Mouse (Mus musculus) left cerebral cortex, adult 2 months (tissue): ENCODE results near the gene Plcd4. TPM values are rescaled to one million over a fixed set of nuclear protein-coding genes. Genes with fewer than 3 reads are reported as not detected.
A peak's percentile ranks its signal among the peaks of the same experiment; 100 is the strongest.

Source experiments
- DNase-seq, 2 experiments: peaks; one replicate each; pipeline ENCODE4 v3.0.0; 2021 to 2022; ENCODE audit warnings: low spot score in 2 of 2, mixed read lengths in 1 of 2; ENCODE audit errors: extremely low spot score in 1 of 2
- H3K27ac ChIP-seq: fragments of 200-600 bp; 2 replicates; pipeline ENCODE4 v1.8.1; 2022
- H3K4me3 ChIP-seq: fragments of 200-600 bp; 2 replicates; pipeline ENCODE4 v1.8.1; 2022
- CTCF ChIP-seq: fragments of 200-600 bp; IDR thresholded peaks from 2 replicates; pipeline ENCODE4 v1.8.1; 2022; ENCODE audit warnings: antibody characterized with exemption, mild to moderate bottlenecking, moderate library complexity
- intact Hi-C: fragments of 180-260 bp; cut with DNase I; formaldehyde crosslinking; loops from one replicate; pipeline ENCODE4 v1.15.1; 2025
- total RNA-seq, 2 experiments: library from RNA; stranded (reverse); gene quantifications; 2 replicates each; pipeline ENCODE4 v1.2.3; 2021

Plcd4 gene
- total RNA-seq, 2 experiments from 2014 or later: 16.0 to 16.7 TPM

DNA sequence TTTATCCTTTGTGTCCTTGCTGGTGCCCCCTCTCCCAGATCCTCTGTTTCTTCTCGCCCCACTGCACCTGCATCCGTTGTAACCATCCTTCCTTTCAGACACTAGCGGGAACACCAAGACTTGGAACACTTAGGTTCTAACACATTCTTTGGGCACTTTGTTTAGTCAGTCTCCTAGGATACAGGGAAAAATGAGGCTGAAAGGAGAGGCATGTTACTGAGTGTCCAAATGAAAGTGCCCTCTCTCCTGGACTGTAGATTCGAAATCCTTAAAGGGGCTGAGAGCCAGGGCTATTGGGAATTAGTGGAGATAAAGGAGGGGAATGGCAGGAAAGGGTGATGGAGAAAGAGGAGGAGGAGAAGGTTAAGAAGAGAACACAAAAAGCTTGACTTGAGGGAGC lies 1.5 kb downstream of the Plcd4 start, which contains the start of gene Usp37:
Gene Usp37 (minus strand): TSS at position 101 of the 400 bp plus-strand sequence.
- TF ChIP-seq CTCF: no peak
- no peak for DNase-seq
- intact Hi-C loops: no loop called here
- Histone ChIP-seq H3K4me3 (peak within 1 kb of the TSS; percentile 32; the same call in 1 of the 2 replicates), H3K27ac (no peak within 1 kb of the TSS)

DNA sequence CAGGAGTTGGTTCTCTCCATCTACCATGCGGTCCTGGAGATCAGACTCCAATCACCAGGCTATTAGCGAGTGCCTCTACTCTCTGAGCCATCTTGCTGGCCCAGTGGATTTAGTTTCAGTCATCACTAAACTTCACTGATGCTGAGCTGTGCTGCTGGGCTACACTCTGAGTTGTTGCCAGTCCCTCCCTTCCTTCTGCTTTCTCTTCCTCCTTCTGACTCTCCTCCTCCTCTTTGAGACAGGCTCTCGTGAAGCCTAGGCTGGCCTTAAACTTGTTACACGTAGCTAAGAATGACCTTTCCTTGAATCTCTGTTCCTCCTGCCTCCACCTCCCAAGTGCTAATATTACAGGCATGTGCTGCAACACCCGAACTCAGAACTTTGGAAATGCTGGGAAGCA lies 16.4 kb downstream of the Plcd4 start:
- H3K4me3 ChIP-seq: no peak overlapping the region
- no peak for TF ChIP-seq CTCF
- H3K27ac ChIP-seq: no peak overlapping the region
- no peak for DNase-seq
- intact Hi-C loops: no loop called here

DNA sequence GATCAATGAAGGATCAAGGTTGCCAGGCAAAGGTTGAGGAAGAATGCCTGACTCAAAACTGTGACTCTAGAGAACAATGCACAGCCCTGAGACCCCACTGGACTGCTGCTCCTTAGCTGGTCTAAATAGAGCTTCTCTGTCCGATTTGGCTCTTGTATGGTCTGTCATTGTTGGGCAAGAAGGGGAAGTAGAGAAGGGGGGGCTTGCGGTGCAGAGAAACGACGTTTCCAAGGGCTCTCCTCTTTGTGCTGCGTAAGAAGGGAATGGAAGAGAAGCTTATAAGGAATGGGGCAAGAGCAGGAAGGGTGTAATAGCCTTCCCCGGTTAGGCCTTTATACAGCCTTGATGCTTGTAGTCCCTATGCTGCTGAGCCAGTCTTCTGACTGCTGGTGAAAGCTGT lies 23.1 kb downstream of the Plcd4 start:
- no peak for TF ChIP-seq CTCF
- intact Hi-C loops: no loop called here
- Histone ChIP-seq H3K27ac (no peak overlapping the region), H3K4me3 (no peak overlapping the region)
- DNase-seq: no peak

DNA sequence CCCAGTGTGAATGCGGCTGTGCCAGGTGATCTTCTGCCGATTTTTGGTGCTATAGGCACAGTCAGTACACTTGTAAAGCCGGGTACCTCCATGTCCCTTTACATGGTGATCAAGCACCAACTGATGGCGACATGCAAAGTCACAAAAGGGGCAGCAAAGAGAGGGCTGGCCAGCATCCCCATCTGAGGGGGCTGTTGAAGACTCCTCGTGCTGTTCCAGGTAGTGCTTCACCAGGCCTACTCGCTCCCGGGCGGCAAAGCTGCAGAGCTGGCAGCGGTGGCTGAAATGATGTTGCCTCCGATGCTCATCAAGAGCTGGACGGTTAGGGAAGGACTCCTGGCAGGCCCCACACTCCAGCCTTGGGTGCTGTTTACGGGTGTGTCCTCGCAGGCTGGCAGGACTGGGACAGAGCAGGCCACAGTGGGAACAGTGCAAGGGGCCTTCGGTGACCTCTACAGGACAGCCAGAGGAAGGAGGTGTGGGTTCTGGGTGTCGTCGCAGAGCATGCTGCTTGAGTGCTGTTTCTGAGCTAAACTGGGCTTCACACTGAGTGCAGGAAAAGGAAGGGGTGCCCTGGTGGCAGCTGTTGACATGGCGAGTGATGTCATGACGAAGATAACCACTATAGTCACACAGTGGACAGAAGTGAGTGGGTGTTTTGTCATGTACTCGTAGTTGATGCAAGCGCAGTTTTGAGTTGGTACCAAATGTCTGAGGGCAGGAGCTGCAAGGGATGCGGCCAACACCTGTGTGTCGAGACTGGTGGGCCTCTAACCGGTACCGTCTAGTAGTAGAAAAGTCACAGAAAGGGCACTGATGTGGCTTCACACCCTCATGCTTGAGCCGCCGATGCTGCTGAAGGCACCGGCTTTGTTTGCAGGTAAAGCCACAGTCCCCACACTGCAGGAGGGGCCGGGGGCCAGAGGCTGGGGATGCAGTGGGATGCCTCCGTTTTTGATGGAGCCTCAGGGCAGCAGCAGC lies 27.3 kb downstream of the Plcd4 start:
- intact Hi-C loops: no loop called here
- TF ChIP-seq CTCF: peak; percentile 10
- no peak overlapping the region for H3K4me3 ChIP-seq
- H3K27ac ChIP-seq: no peak overlapping the region
- DNase-seq: no peak

DNA sequence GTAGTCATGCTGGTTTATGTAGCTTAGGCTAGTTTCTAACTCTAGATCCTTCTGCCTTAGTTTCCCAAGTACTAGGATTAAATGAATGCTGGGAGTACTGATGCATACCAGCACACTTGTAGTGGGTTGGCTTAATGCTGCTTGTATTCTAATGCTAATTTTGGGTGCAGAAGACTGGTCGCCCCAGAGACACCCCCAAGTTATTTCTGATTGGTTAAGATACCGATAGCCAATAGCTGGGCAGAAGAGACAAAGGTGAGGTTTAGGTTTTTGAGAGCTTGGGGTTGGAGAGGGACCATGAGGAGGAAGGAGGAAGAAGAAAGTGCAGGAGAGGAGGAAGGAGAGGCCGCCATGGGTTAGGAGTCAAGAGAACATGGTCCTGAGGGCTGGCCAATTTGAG lies 39.9 kb downstream of the Plcd4 start:
- no peak for TF ChIP-seq CTCF
- intact Hi-C loops: no loop called here
- DNase-seq: no peak
- H3K27ac ChIP-seq: no peak overlapping the region
- H3K4me3 ChIP-seq: no peak overlapping the region

DNA sequence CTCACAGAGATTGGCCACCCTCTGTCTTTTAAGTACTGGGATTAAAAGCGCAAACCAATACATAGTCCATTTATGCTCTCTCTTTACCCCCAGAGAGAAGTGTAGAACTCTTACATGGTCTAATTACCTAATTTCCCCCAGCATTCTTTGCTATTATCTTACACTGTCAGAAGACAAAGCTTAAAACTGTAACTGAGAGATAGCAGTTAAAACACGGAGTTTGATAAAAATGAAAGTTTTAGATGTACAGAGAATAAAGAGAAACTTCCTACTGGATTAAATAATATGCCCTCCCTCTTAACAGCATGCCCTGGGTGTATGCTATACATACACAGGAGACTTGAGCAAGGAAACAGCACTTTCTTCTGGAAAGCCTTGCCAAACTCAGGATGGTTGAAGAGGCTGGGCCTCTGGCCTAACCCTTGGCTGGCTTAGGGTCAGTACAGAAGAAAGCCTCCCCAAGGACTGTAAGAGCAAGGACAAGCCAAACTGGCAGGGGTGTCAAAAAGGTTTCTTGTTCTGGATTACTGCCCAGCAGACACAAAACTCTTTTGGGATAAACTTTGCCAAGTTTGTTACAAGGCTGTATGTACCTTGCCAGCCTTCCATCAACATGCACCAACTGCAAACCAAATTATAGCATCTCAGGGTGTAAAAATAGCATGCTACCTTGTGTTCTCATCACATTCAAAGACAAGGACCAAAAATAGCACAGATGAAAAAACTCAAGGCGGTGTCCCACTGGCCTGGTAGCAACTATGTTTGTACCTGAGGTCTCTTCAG lies 42.1 kb downstream of the Plcd4 start:
- TF ChIP-seq CTCF: no peak
- Histone ChIP-seq H3K4me3 (no peak overlapping the region), H3K27ac (no peak overlapping the region)
- DNase-seq: no peak
- intact Hi-C loops: loop anchor here (5.0 kb wide), 2 partner anchors 78 to 732 kb away; partner anchors contain the start of genes Cnot9 and Dnpep

DNA sequence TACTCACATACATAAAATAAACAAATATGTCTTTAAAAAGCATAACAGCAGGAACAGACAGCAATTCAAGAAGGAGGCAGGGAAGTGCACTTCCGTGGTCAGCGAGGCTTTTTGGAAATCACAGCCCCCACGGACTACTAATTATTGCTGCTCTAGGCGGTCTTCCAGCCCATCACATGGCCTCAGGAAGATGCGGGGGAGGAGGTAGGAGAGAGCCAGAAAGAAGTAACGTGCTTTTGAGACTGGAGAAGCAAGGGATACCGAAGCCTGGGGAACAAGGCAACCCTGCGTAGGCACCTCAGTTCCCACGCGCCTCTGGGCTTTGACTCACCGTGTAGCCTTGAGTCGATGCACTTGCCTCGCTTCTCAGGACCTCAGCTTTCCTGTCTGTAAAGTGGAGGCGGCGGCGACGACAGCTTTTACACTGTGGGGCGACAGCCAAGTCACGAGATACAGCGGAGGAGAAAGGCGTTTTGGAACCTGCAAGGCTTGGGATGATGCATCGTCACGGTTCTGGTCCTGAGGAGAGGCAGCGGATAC lies 44.6 kb downstream of the Plcd4 start:
- intact Hi-C loops: loop anchor here (5.0 kb wide), 2 partner anchors 80 to 730 kb away; partner anchors contain the start of genes Cnot9 and Dnpep
- peak in 1 of 2 experiments; percentile 78 for DNase-seq
- Histone ChIP-seq H3K4me3 (peak overlapping the region; percentile 70), H3K27ac (peak overlapping the region; percentile 96)
- TF ChIP-seq CTCF: no peak

DNA sequence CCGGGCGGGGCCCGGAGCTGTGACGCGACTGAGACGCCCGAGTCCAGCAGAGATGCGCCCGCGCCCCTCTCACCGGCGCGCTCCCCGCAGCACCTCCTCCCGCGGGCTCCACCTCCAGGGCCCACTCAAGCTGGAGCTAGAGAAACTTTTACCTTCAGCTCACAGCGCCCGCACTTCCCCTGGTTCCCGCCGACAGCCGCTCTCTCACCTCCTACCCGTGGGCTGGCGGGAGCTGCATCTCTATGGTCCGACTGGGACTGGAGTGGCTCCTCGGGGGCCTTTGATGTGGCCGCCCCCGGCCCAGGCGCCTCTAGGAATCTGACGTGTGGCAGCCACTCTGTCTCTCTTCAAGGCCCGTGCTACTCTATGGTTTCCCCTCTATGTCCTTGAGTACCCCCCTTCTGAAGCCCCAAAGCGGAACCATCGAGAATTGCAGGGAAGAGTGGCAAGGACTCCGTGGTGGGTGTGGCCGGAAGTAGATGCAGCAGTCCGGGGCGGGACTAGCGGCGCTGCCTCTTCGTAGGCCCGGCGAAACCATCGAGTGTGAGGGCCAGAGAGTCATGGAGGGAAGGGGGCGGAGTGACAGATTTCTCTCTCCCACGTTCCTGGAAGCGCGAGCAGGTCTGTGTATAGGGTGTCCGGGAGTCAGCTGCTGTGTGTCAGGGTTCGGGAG lies 45.2 kb downstream of the Plcd4 start, which contains the start of the genes Zfp142 and Bcs1l:
Gene Zfp142 (minus strand): TSS at position 474 of the 673 bp plus-strand sequence.
Gene Bcs1l (plus strand): TSS at position 517 of the 673 bp plus-strand sequence.
- Histone ChIP-seq H3K27ac (peak within 1 kb of the TSS; percentile 96), H3K4me3 (peak within 1 kb of the TSS; percentile 70)
- peak; percentile 97 to 98 for DNase-seq
- peak; percentile 23 for TF ChIP-seq CTCF
- intact Hi-C loops: loop anchor here (1.0 to 5.0 kb wide), 3 partner anchors 13 to 729 kb away; partner anchors contain the start of genes Cnot9, Dnpep, Rnf25 and Stk36

DNA sequence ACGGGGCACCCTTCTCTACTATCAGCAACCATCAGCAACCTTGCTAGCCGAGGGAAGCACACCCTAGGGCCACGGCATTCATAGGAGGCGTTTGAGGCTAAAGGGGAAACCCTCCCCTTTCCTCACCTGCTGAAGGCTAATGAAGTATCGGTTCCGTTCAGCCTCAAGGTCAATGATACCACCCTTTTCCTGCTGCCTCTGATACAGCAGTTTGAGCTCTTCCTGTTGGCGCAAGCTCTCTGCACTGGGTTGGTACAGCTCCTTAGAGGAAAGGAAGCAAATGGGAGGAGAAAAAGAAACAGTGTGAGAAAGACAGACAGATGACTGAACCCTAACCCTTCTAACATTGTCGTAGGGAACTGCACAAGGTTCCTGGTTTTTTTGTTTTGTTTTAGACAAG lies 51.7 kb downstream of the Plcd4 start:
- H3K4me3 ChIP-seq: no peak overlapping the region
- no peak for DNase-seq
- no peak overlapping the region for H3K27ac ChIP-seq
- TF ChIP-seq CTCF: no peak
- intact Hi-C loops: no loop called here

DNA sequence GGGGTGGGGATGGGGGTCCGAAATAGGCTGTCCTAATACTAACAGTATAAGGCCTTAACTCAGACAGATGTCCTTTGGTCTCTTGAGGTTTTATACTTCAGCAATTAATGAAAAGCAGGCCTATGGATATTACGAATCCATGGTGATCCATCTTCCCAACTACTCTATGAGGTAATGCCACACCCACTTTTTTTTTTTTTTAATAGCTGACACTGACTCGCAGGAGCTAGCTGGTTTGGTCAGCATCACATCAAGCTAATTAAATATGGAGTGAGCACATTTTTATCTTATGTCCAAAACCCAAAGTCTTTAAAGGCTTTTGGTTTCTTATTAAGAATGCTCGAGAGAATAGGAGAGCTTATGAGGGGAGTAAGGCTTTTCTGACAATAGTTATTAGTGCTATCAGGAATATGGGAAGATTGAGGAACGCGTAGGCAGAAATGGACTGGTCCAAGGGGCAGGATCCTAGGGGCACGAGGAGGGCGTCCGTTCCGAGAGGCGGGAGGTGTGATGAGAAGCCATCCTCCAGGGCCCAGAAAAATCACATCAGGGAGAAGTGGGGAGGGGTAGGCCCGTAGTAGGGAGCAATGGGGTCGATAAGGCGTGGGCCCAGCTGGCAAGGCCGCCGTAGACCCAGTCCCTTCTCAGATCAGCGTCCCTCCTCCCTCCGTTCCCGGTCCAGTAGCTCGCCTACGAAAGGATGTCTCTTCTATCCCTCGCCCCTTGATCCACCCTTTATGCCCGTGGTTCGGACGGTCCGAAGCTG lies 58.0 kb downstream of the Plcd4 start:
- peak overlapping the region; percentile 85 for H3K27ac ChIP-seq
- intact Hi-C loops: loop anchor here (1.0 kb wide), 1 partner anchor 12 kb away; the partner anchor contains the start of genes Bcs1l and Zfp142
- no peak for TF ChIP-seq CTCF
- H3K4me3 ChIP-seq: peak overlapping the region; percentile 77
- DNase-seq: no peak
